In genomic region chr5:45298872-45299271, GRCm38 (mm10) we compare ENCODE assay signal across 20 mouse cellular contexts.
DNase-seq lines count a peak whose midpoint lies in the region; ATAC-seq lines count a peak whose summit lies in the region.
"Had no signal": no experiment of that assay in that cellular context is flagged by ENCODE, and none has a peak within 500 bp of the region (broad histone marks: within the 10 kb centered on the region; RNA-seq: fewer than 3 reads in every experiment).

No protein-coding gene starts in this region.

- no peak overlapping the region for H3K9ac ChIP-seq in liver, embryonic 11.5 days (ENCODE audit: low read depth, low read length)
- H3K9ac ChIP-seq: liver, embryonic 14.5 days had no signal

- DNase-seq in brain, adult 2 months (ENCODE audit: low read depth, low spot score), result peak; percentile 93
- peak; percentile 26 to 28 for DNase-seq in frontal cortex, postnatal 14 days (ENCODE audit: low spot score in 2 of 2)
- DNase-seq in left cerebral cortex, adult 18-20 months (ENCODE audit: low spot score in 2 of 2), result peak; percentile 70 to 76
- peak; percentile 75 to 80 for DNase-seq in right cerebral cortex, adult 2 months (ENCODE audit: low spot score in 2 of 2)
- DNase-seq in liver, embryonic 11.5 days (ENCODE audit: low spot score), result no peak
- no peak for DNase-seq in spleen, postnatal 14 days (ENCODE audit: low spot score in 2 of 2)
- no peak for DNase-seq in adrenal gland, adult 18-20 months (ENCODE audit: low spot score in 2 of 2)
- no peak for DNase-seq in cerebellum, adult 11-12 months
- DNase-seq: adrenal gland, postnatal 36 days; cerebellum, adult 9-10 months; gastrocnemius, postnatal 10 days; heart, adult 2 months; kidney, adult 8-10 months; kidney, postnatal 36 days had no signal

- H3K4me3 ChIP-seq in liver, embryonic 11.5 days (ENCODE audit: low read depth, low read length), result no peak overlapping the region
- H3K4me3 ChIP-seq: heart, adult 2 months had no signal

- no peak for ATAC-seq in liver, embryonic 11.5 days (replicated peaks; ENCODE audit: low FRiP score)
- ATAC-seq: activated CD4-positive, CD25-positive, alpha-beta regulatory T cell, adult 4 months; forebrain, embryonic 14.5 days; inflammation-experienced regulatory T-cells, adult 6 months; lung, postnatal 0 days; Patski had no signal

- H3K27me3 ChIP-seq in liver, embryonic 11.5 days (replicated peaks; ENCODE audit: control insufficient read depth, insufficient read depth, low read length), result no peaks in the 10 kb centered on the region

- H3K27ac ChIP-seq in liver, embryonic 11.5 days (ENCODE audit: low read depth, low read length), result no peak overlapping the region
- H3K27ac ChIP-seq: heart, adult 2 months; liver, embryonic 14.5 days had no signal

- H3K9me3 ChIP-seq in liver, embryonic 11.5 days (ENCODE audit: control insufficient read depth, low read length), result no peaks in the 10 kb centered on the region

- H3K36me3 ChIP-seq in liver, embryonic 11.5 days (ENCODE audit: control insufficient read depth, insufficient read depth, low read length), result no peaks in the 10 kb centered on the region

- 52% methylated on average over 2 of the region's 2 CpGs for whole genome bisulfite sequencing in liver, embryonic 11.5 days

- no peak overlapping the region for H3K4me2 ChIP-seq in liver, embryonic 11.5 days

- H3K4me1 ChIP-seq in liver, embryonic 11.5 days (replicated peaks; ENCODE audit: control insufficient read depth, insufficient read depth, low read length), result no peaks in the 10 kb centered on the region

Comparison
In these comparisons a context has a peak if more than half of its experiments do, and no peak if none do; other contexts are left out.
1. DNase-seq: peak in brain, adult 2 months (single experiment), frontal cortex, postnatal 14 days (2 of 2), left cerebral cortex, adult 18-20 months (2 of 2) and right cerebral cortex, adult 2 months (2 of 2); none in liver, embryonic 11.5 days (single experiment), spleen, postnatal 14 days (0 of 2), adrenal gland, adult 18-20 months (0 of 2) and cerebellum, adult 11-12 months (single experiment).